Mouse (Mus musculus) heart, postnatal 0 days (tissue): Measurements from ENCODE around the gene Dapk3.

Source experiments
- CTCF ChIP-seq: IDR thresholded peaks from 2 replicates; pipeline ENCODE4 v1.5.1; 2016; ENCODE audit warnings: antibody characterized with exemption, control low read depth, low read depth
- EP300 ChIP-seq: IDR thresholded peaks from 2 replicates; pipeline ENCODE4 v1.6.1; 2016; ENCODE audit warnings: antibody characterized with exemption, low read depth

- no peak for TF ChIP-seq CTCF
- no peak for TF ChIP-seq EP300
Measured at GRCm38 (mm10) chr10:81191342-81191982, 8.7 kb downstream of the Dapk3 start.
